Mouse (Mus musculus) spleen, adult 2 months (tissue): ENCODE data around the gene Ogfrl1.

Source experiments
- CTCF ChIP-seq: fragments of 200-500 bp; IDR thresholded peaks from 2 replicates; pipeline ENCODE4 v1.5.1; 2011; ENCODE audit warnings: mild to moderate bottlenecking, inconsistent platforms; ENCODE audit not compliant: insufficient read depth, insufficient read length, insufficient replicate concordance; ENCODE audit errors: extremely low read depth
- POLR2A ChIP-seq: fragments of 200-500 bp; IDR thresholded peaks from 2 replicates; pipeline ENCODE4 v1.6.1; 2011; ENCODE audit warnings: low read depth, low read length, inconsistent platforms

DNA sequence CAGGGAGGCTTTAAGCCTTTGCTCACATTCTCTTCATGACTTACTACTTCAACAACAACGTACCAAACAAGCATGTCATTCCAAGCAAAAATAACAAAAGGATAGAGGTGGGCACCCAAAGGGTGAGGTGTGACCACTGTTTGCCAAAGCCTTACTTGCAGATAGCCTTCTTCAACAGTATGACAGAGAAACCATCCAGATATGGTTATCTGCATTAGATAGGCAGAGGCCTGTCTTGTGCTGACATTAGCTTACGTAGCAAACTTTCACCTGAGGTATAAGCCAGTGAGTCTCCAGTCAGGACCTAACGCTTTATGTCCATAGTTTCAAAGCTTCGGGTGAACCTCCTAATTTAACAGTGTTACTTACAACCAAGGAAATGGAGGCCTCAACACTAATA is 23.4 kb downstream of the Ogfrl1 start:
- no peak for TF ChIP-seq POLR2A
- TF ChIP-seq CTCF: no peak
